Mouse (Mus musculus) embryonic fibroblast, embryonic 13.5 days (primary cell): ENCODE data around the gene Nt5dc2.

ENCODE experiments used
- CTCF ChIP-seq: IDR thresholded peaks from 2 replicates; pipeline ENCODE4 v1.5.1; 2011; ENCODE audit warnings: mild to moderate bottlenecking, control low read depth, low read length, moderate library complexity, borderline replicate concordance; ENCODE audit not compliant: insufficient read depth
- POLR2A ChIP-seq: IDR thresholded peaks from 2 replicates; pipeline ENCODE4 v1.6.1; 2011; ENCODE audit warnings: low read depth, mild to moderate bottlenecking, control low read depth, low read length, moderate library complexity

DNA sequence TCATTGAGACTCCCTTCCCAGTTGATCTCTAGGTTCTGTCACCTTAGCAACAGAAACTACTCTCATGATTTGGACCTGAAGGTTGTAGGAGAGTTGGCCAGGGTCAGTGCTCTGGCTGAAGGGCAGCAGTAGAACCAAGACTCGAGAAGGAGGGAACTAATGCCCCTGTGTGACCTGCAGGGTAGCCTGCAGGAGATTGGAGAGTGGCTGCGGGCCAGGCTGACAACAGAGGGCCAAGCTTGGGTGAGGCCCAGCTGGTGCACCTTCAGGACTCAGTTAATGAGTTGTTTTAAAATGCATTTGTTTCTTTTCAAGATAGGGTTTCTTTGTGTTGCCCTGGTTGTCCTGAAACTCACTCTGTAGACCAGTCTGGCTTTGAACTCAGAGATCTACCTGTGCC lies 34.2 kb downstream of the Nt5dc2 start:
- TF ChIP-seq CTCF, result no peak
- TF ChIP-seq POLR2A, result no peak
